Mouse (Mus musculus): ENCODE results near the gene Wdr83.
"Not testable (repeated sequence)": the region's sequence is repeated elsewhere in the genome, so short reads cannot be mapped to it uniquely, and the experiment has no call there.

Wdr83 gene

DNA sequence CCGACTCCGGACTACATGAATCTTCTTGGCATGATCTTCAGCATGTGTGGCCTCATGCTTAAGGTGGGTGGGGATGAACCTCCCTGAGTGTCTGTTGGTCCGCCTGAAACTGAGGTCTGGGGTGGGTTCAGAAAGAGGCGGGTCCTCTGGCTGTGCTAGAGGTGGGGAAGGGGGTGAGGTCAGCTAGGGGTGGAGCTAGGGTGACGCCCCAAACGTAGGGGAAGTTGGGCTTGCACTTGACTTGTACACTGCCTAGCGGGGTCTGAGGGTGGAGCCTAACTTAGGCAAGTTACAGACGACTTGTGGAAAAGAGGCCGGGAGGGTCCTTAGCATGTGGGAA, at the start of gene Wdr83:
Gene Wdr83, minus strand, starts transcription at position 91 of the 340 bp plus-strand sequence.
- peak; percentile 84 to 85 for DNase-seq (ENCODE audit: low spot score in 2 of 2)

DNA sequence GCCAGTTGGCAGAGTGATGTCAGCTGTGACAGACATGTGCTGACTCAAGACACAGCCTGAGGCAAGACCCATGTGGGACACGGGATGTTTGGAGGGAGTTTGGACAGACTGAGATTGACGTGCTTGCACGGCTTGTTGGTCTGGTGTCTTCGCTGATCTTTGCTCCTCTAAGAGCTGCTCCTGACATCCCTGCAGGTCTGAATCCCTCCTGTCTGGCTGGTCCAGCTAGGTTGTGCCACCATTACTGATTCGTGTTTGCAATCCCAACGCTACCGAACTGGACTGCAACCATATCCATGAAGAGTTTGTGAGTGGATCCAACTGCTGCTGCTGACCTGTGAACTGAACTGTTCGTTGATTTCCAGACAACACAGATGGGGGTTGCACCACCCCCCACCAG, 42.6 kb upstream of the Wdr83 start:
- no peak for DNase-seq (ENCODE audit: low spot score in 2 of 2)

DNA sequence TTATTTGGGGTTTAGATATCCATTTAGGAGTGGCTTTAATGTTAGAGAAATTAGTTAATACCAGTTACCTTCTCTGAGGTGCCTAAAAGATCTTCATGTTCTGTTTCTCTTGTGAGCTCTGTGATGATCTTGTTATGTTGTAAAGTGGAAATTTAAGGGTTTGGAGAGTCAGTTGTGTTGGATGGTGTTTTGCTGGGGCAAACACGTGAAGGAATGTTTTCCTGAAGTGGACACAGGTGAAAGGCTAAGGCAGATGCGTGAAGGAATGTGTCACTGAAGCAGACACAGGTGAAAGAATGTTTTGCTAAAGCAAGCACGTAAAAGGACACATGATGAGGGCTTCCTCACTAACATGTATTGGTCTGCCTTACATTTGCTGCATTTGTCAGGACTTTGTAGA, 41.9 kb upstream of the Wdr83 start, which contains the start of gene Zfp791:
Gene Zfp791, minus strand, starts transcription at position 101 of the 400 bp plus-strand sequence.
- no peak for DNase-seq (ENCODE audit: low spot score in 2 of 2)

DNA sequence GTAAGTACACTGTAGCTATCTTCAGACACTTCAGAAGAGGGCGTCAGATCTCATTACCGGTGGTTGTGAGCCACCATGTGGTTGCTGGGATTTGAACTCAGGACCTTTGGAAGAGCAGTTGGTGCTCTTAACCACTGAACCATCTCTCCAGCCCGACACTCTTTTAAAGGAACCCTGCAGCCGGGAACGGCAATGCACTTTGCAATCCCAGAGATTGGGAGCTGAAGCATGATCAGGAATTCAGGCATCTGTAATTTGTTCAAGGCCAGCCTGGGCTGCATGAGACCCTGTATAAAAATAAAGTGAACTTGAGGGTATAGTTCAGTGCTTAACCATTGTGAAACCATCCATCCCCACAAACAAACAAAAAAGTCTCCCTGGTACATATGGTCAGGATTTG, 39.1 kb upstream of the Wdr83 start:
- not testable (repeated sequence) for DNase-seq (ENCODE audit: low spot score in 2 of 2)

DNA sequence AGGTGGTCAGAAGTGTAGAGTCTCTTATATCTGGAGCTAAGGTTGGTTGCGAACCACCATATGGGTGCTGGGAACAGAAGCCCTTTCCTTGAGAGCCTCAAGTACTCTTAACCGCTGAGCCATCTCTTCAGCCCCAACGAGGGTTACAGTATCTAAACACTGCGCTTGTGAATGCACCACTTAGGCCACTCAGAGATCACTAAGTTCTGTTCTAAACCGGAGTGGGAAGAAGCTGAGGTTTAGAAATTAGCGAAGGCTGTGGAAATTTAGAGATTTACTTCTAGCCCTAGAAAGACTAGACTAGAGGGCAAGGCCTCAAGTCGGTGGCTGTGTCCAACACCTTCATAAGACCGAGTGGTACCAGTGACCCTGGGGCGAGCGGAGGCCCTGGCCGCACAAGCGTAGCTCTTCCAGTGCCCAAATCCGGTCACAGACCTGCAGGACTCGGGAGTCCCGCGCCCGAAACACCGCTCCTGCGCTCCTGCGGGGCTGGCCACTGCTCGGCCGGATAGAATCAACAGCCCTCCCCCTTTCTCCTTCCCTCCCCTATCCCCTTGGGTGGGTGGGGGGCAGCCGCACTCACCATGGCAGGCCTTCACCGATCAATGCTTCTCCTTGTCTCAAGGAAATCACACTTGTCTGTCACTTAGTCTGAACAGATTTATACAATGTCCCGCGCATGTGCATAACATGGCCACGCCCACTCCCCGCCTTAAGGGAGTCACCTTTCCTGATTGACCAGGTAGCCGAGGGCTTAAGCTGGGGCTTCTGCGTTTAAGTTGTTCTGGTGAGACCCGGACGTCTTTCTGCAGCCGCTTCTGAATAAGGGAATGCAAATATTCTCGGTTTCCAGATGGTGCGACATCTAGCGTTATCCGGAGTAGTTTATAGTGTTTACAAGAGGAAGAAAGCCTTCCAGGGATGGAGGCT, 38.2 kb upstream of the Wdr83 start:
- DNase-seq (ENCODE audit: low spot score in 2 of 2): peak; percentile 53 to 60

DNA sequence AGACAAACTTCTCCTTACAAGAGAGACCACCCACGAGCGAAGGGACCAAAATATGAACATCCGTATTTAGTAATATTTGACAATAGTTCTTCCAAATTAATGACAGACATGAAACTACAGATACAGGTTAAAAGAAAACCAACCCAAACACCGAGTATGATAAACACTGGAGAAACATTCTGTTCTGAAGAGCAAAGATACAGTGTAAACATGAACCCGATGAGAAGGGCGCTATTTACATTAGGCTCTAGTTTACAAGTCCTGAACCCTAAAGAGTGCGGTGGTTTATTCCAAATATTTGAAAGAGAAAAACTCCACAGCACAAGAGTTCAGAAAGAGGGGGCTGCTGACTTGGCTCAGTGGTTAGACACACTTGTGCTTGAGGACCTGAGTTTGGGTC, 35.9 kb upstream of the Wdr83 start:
- no peak for DNase-seq (ENCODE audit: low spot score in 2 of 2)

DNA sequence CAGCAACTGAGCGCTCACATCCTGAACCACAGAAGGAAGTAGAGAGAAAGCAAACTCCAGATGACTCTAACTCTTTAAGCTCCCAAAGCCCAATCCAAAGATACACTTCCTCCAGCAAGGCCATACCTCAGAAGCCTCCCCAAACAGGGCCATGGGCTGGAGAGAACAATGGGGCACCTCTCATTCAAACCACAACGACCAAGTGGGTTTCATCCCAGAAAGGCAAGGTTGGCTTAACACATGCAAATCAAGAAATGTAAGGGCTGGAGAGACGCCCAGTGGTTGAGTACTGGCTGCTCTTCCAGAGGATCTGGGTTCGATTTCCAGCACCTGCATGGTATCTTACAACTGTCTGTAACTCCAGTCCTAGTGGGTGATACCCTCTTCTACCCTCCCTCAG, 34.4 kb upstream of the Wdr83 start:
- no peak for DNase-seq (ENCODE audit: low spot score in 2 of 2)

DNA sequence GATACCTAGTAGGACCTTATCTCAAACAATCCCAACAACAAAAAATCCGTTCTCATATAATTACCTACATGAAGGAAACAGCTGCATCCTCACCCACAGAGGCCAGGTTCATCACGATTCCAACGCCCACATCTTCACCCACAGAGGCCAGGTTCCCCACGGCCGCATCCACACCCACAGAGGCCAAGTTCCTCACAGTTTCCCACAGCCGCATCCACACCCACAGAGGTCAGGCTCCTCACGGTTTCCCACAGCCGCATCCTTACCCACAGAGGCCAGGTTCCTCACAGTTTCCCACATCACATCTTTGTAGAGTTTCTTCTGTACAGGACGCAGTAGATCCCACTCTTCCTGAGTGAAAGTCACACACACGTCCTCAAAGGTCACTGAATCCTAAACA, 32.1 kb upstream of the Wdr83 start:
- no peak for DNase-seq (ENCODE audit: low spot score in 2 of 2)

DNA sequence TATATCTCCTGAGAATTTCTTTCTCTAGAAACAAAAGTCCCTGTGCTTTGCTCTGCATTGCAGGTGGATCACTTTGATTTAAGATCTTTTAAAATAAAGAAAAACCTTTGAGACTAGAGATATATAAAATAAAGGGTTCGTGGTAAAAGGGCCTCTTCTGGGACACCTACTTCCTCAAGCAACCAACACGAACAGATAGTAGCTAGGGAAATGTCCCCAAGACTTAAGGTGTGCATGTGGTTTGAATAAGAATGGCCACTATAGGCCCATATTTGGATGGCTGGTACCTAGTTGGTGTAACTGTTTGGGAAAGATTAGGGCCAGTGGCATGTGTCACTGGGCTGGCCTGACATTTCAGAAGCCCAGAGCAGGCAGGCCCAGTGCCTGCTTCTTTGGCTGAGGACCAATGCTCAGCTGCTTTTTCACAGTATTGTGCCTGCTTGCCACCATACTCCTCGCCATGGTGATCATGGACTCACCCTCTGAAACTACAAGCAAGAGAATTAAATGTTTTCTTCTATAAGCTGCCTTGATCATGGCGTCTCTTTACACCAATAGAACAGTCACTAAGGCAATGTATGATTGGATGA, 19.1 kb upstream of the Wdr83 start:
- no peak for DNase-seq (ENCODE audit: low spot score in 2 of 2)

DNA sequence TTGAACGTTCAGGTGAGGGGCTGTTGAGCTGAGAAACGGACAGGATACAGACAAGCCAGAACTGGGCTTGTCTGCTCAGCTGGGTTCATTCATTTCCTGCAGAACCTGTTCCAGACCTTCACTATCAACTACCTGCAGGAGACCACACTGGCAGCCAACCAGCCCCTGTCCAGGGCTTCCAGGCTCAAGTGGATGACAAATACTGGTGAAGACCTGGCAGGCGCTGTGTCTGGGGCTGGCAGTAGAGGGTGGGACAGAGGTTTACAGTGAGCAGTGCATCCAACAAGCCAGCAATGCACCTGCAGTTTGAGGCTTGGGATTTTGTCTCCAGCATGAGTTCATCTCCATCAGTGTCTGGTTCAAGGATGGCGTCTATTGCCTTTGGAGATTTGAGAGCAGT, 15.7 kb upstream of the Wdr83 start:
- DNase-seq (ENCODE audit: low spot score in 2 of 2): no peak

DNA sequence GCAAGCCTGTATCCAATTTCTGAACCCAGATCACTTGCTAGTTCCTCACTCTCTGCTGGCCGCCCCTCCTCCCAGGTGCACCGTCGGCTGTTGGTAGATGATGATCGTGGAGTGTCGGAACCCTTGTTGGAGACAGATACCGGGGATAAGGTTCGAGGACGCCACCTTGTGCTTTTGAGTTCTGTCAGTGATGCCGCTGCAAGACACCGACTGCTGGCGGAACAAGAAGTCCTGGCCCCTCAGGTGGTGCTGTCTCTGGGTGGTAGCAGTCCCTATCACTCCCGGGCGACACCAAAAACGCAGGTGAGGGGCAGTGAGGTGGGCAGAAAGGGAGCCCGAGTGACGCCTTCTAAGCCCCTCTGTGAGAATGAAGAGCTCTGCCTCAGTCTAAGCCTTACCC, 15.1 kb upstream of the Wdr83 start:
- no peak for DNase-seq (ENCODE audit: low spot score in 2 of 2)

DNA sequence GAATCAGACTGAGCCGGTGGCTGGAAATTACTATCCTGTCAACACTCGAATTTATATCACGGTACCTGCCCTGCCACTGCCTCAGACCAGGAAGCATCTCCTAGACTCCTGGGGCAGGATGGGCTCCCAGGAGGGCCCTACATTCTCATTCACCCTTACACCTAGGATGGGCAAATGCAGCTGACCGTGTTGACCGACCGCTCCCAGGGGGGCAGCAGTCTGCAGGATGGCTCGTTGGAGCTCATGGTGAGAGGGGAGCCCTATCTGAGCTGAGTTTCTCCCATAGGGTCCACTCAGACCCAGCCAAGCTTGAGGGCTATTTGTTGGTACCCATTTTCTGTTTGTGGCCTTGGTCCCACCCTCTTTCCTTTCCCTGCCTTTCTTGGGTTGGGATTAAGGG, 14.5 kb upstream of the Wdr83 start:
- no peak for DNase-seq (ENCODE audit: low spot score in 2 of 2)

DNA sequence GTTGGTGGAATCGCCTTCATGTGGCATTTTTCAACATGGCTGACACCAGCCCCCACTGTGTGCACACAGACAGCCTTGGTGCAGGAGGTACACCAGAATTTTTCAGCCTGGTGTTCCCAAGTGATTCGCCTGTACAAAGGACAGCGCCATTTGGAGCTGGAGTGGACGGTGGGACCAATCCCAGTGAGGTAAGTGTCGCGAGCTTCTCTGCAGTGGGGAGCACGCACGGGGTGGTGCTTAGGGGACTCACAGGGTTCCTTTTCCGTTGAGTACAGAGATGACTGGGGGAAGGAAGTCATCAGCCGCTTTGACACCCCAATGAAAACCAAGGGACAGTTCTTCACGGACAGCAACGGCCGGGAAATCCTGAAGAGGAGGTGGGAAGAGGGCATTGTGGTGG, 13.9 kb upstream of the Wdr83 start:
- DNase-seq (ENCODE audit: low spot score in 2 of 2): no peak

DNA sequence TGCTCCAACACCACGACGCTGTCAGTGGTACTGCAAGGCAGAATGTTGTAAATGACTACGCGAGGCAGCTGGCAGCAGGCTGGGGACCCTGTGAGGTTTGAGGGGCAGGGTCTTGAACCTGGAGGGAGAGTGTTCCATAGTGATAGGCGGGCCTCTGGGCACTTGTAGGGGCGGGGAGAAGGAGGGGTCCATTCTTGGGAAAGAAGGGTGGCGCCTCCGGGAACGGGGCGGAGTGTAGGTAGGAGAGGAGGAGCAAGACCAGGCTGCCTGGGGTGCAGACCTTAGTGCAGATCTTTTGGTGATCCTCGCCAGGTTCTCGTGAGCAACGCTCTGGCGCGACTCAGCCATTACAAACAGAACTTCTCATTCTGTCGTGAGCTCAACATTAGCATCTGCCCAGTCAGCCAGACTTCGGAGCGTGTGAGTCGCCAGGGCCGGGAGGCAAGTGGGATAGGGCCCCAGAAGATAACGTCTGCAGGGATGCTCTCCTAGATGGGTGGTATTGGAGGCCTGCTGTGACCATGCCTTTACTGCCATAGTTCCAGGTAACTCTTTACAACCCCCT, 10.5 kb upstream of the Wdr83 start:
- DNase-seq (ENCODE audit: low spot score in 2 of 2): no peak

DNA sequence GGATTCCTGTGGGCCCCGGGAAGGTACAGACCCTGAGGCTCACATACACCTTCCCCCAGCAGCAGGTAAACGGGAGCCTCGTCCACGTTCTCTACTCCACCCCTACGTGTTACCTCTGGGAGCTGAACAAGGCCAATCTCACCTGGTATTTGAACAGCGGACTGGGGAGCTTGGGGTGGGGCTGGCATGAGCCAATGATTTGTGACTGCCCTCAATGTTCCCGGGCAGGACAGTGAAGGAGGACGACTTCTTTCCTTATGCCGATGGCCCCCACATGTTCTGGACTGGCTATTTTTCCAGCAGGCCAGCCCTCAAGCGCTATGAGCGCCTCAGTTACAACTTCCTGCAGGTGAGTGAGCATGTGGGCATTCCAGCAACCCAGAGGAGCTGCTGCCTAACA, 9.8 kb upstream of the Wdr83 start:
- no peak for DNase-seq (ENCODE audit: low spot score in 2 of 2)

DNA sequence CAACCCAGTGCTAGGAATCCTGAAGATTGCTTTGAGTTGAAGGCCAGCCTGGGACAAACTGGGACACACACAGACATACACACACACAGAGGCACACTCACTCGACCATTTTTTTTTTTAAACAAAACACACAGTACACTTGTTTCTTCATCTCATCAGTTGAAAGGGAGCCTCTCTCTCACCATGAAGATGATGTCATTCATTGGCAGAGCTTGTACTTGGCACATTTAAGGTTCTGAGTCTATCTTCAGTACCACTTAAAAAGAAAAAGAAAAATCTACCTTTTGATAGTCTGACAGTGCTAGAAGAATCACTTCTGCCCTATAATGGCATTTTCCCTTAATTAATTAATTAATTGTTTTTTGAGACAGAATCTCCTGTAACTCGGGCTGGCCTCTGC, 7.7 kb upstream of the Wdr83 start:
- DNase-seq (ENCODE audit: low spot score in 2 of 2): no peak

DNA sequence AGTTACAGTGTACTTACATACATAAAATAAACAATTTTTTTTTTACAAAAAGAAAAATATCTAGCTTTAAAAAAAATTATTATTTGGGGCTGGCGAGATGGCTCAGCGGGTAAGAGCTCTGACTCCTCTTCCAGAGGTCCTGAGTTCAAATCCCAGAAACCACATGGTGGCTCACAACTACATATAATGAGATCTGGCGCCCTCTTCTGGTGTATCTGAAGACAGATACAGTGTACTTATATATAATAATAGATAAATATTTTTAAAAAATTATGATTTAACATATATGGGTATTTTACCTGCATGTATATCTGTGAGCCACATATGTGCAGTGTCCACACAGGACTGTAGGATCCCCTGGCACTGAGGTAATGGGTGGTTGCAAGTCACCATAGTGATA, 5.1 kb upstream of the Wdr83 start:
- no peak for DNase-seq (ENCODE audit: low spot score in 2 of 2)

DNA sequence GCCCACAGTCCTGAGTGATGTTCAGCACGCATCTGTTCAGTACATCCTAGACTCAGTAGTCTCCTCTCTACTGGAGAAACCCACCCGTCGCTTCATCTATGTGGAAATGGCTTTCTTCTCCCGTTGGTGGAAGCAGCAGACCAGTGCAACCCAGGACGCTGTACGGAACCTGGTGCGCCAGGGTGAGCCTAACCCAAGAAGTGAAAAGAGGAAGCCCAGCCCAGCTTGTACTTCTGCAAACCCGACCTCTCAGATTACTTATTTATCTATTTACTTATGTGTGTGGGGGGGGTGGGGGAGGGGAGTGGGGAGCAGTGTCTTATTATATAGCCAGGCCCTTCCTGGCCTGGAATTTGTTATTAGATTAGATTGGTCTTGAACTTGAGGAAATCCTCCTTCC, 3.5 kb upstream of the Wdr83 start:
- DNase-seq (ENCODE audit: low spot score in 2 of 2): peak; percentile 58 to 67

DNA sequence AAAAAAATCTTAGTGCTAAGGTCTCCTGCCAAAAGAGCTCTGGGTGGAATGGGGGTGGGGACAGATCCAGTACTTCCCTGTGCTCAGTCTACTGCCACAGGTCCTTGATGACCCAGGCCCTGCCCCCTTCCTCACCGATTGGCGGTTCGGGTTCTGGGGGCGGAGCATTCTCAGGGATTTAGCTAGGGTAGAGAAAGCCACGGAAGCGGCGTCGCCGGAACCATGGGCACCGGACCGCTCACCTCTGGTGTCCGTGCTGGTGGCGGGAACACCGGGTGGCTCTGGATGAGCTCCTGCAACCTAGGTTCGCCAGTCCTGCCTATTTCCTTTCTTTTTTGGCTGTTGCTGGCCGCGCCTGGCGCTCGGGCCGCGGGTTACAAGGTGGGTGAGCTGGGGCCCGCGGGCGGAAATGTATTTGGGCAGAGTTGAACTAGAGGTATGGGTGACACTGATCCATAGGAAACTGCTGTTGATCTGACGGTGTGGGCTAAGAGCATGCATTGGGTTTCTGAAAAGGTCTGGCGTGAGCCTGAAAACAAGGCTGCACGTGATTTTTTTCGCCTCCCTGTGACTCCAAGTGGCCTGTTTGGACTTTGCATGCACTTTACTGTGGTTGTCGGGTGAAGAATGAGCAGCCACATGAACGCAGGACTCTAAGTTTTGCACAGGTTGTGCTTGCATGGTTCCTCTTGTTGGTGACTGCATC, 2.2 kb upstream of the Wdr83 start, which contains the start of gene Man2b1:
Gene Man2b1, plus strand, starts transcription at position 163 of the 706 bp plus-strand sequence.
- DNase-seq (ENCODE audit: low spot score in 2 of 2): peak; percentile 91 to 92

DNA sequence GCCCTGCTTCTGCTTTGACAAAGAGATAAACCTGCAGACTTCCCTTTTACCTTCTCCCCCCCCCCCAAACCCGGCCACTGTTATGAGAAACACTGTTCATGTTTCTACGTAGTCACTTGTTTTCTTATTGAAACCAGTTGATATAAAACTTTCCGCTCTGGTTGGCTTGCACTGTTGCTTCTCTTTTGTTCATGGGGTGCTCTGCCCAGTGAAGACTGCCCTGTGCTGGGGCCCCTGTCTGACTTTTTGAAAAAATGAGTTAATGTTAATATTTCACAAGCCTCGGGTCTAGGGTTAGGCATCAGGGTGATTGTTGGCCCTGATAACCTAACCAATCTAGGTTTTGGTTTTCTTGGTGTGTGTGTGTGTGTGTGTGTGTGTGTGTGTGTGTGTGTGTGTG, 1.1 kb upstream of the Wdr83 start:
- not testable (repeated sequence) for DNase-seq (ENCODE audit: low spot score in 2 of 2)

DNA sequence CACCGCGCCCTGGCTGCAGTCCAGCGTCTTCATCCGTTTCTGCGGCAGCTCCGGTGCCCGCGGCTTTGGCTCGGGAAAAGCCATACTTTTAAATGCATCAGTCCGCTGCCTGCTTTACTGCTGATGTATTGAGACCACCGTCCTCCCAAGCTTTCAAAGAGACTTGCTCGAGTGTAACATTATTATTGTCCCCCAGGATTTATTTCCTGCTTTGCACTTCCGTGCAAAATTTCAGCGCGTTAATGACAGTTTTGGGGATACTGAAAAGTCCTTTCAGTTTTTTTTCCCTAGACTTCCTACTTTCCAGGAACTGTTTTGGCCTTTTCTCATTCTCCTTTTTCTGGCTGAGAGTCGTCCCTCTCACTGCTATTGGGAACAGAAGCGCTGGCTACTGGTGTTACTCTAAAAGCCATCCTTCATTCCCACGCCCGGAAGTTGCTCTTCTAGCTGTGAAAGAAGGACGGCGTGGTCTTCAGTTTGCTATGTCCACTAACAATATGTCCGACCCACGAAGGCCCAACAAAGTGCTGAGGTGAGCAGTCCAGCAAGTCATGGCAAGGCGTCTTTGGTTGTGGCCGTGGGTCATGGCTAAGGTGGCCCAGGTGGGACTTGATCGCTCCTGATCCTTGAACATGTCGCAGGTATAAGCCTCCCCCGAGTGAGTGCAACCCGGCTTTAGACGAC, 432 bp downstream of the Wdr83 start, which contains the start of gene Wdr83os:
Gene Wdr83os, plus strand, starts transcription at position 209 of the 684 bp plus-strand sequence.
- DNase-seq (ENCODE audit: low spot score in 2 of 2): peak; percentile 50 to 57

DNA sequence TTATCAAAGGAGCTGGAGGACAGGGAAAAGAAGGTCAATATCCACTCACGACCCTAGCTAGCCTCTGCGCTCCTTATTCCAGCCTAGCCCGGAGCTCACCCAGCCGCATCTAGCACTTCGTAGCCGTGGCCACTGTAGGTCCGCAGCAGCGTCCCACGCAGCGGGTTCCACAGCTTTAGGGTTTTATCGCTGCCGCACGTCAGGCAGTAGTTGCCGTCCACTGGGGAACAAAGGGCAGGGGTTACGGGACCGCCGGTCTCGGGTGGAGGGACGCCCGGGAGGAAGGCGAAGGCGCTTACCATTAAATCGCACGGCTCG, 933 bp downstream of the Wdr83 start:
- no peak for DNase-seq (ENCODE audit: low spot score in 2 of 2)

All from spleen, postnatal 36 days (tissue).